Mouse (Mus musculus): ENCODE data around the gene Dct. TPM values are rescaled to one million over a fixed set of nuclear protein-coding genes. Genes with fewer than 3 reads are reported as not detected.

Gene Dct
- 4.0 and 4.2 TPM in 2 replicates for polyA plus RNA-seq (2012; rRNA removed)

GRCm38 (mm10) chr14:118051975-118052630 lies at the start of gene Dct:
Gene Dct, minus strand, starts transcription at chr14:118052244.

Other genes with a start within 250 kb of the Dct start
- 23.1 and 32.1 TPM in 2 replicates for gene Tgds, start 80.5 kb upstream of the Dct start, polyA plus RNA-seq (2012; rRNA removed)
- gene Gpr180, start 84.9 kb upstream of the Dct start, polyA plus RNA-seq (2012; rRNA removed): 16.3 and 25.9 TPM in 2 replicates
- 17.6 and 35.6 TPM in 2 replicates for gene Sox21, start 184.8 kb upstream of the Dct start, polyA plus RNA-seq (2012; rRNA removed)
- not detected in 2 replicates for gene Gm9376, start 214.7 kb upstream of the Dct start, polyA plus RNA-seq (2012; rRNA removed)

All from central nervous system, embryonic 11.5 days (tissue).